Mouse (Mus musculus) MEL (cell line): ENCODE measurements around the gene Actc1. TPM values are rescaled to one million over a fixed set of nuclear protein-coding genes. Genes with fewer than 3 reads are reported as not detected.

Experiments used
- DNase-seq: peaks from one replicate; pipeline ENCODE4 v3.0.0; 2011; ENCODE audit warnings: low read depth, low spot score
- H3K27ac ChIP-seq: 2 replicates; pipeline ENCODE4 v1.5.1; 2012; ENCODE audit warnings: low read depth, mild to moderate bottlenecking, control low read depth, low read length, moderate library complexity; ENCODE audit not compliant: control insufficient read depth
- H3K27me3 ChIP-seq, 2 experiments: fragments of 150-350 bp in 1 of 2; sonication (generic) in 1 of 2; 2 replicates each; pipeline ENCODE4 v1.6.1; 2012; ENCODE audit warnings: low read length in 2 of 2, mild to moderate bottlenecking in 2 of 2, improper control_type of control experiment in 1 of 2, moderate library complexity in 1 of 2; ENCODE audit not compliant: insufficient read depth in 2 of 2, control insufficient read depth in 1 of 2
- H3K36me3 ChIP-seq, 2 experiments: 2 replicates each; pipeline ENCODE4 v1.6.1; 2012 to 2014; ENCODE audit warnings: low read length in 2 of 2, improper control_type of control experiment in 1 of 2, inconsistent platforms in 1 of 2, mild to moderate bottlenecking in 1 of 2; ENCODE audit not compliant: insufficient read depth in 2 of 2, control insufficient read depth in 1 of 2
- H3K4me1 ChIP-seq, 2 experiments: fragments of 150-350 bp in 1 of 2; sonication (generic) in 1 of 2; 2 replicates each; pipeline ENCODE4 v1.6.1; 2012; ENCODE audit warnings: low read length in 2 of 2, improper control_type of control experiment in 1 of 2, mild to moderate bottlenecking in 1 of 2; ENCODE audit not compliant: insufficient read depth in 2 of 2, control insufficient read depth in 1 of 2
- H3K4me3 ChIP-seq, 2 experiments: fragments of 150-350 bp in 1 of 2; sonication (generic) in 1 of 2; 2 replicates each; pipeline ENCODE4 v1.5.1; 2012; ENCODE audit warnings: low read depth in 2 of 2, low read length in 2 of 2, mild to moderate bottlenecking in 2 of 2, moderate library complexity in 2 of 2, control low read depth in 1 of 2, improper control_type of control experiment in 1 of 2; ENCODE audit not compliant: control insufficient read depth in 1 of 2, insufficient read depth in 1 of 2
- H3K79me2 ChIP-seq: 2 replicates; pipeline ENCODE4 v1.6.1; 2012; ENCODE audit warnings: mild to moderate bottlenecking, low read length, moderate library complexity; ENCODE audit not compliant: control insufficient read depth, poor library complexity, insufficient read depth
- H3K9ac ChIP-seq: 2 replicates; pipeline ENCODE4 v1.6.1; 2012; ENCODE audit warnings: low read depth, mild to moderate bottlenecking, control low read depth, low read length, moderate library complexity; ENCODE audit not compliant: control insufficient read depth, poor library complexity, severe bottlenecking
- H3K9me3 ChIP-seq: fragments of 150-350 bp; sonication (generic); replicated peaks from 2 replicates; pipeline ENCODE4 v1.6.1; 2012; ENCODE audit warnings: mild to moderate bottlenecking, low read length, improper control_type of control experiment, moderate library complexity; ENCODE audit not compliant: insufficient read depth
- CHD2 ChIP-seq: IDR thresholded peaks from 2 replicates; pipeline ENCODE4 v1.6.1; 2011; ENCODE audit warnings: low read length, improper control_type of control experiment
- ELF1 ChIP-seq: IDR thresholded peaks from 2 replicates; pipeline ENCODE4 v1.6.1; 2014; ENCODE audit warnings: low read depth, mild to moderate bottlenecking, inconsistent platforms, low read length, improper control_type of control experiment, moderate library complexity
- GATA1 ChIP-seq: IDR thresholded peaks from 2 replicates; pipeline ENCODE4 v1.6.1; 2011; ENCODE audit warnings: low read depth, low read length, improper control_type of control experiment
- HCFC1 ChIP-seq: IDR thresholded peaks from 2 replicates; pipeline ENCODE4 v1.6.1; 2012; ENCODE audit warnings: low read depth, mild to moderate bottlenecking, inconsistent platforms, low read length, improper control_type of control experiment, moderate library complexity
- JUND ChIP-seq: IDR thresholded peaks from 2 replicates; pipeline ENCODE4 v1.6.1; 2011; ENCODE audit warnings: low read depth, mild to moderate bottlenecking, improper control_type of control experiment, low read length
- KAT2A ChIP-seq: conservative IDR thresholded peaks from 2 replicates; pipeline ENCODE4 v1.6.1; 2012; ENCODE audit warnings: low read depth, low read length, improper control_type of control experiment, inconsistent platforms
- MAFK ChIP-seq: IDR thresholded peaks from 2 replicates; pipeline ENCODE4 v1.6.1; 2011; ENCODE audit warnings: low read depth, mild to moderate bottlenecking, low read length, improper control_type of control experiment, borderline replicate concordance
- MAX ChIP-seq: IDR thresholded peaks from 2 replicates; pipeline ENCODE4 v1.6.1; 2011; ENCODE audit warnings: low read length, improper control_type of control experiment
- MAZ ChIP-seq: IDR thresholded peaks from 2 replicates; pipeline ENCODE4 v1.6.1; 2012; ENCODE audit warnings: low read depth, mild to moderate bottlenecking, inconsistent platforms, low read length, improper control_type of control experiment
- MXI1 ChIP-seq: IDR thresholded peaks from 2 replicates; pipeline ENCODE4 v1.6.1; 2011; ENCODE audit warnings: mild to moderate bottlenecking, low read depth, low read length, improper control_type of control experiment
- MYB ChIP-seq: IDR thresholded peaks from 2 replicates; pipeline ENCODE4 v1.6.1; 2011; ENCODE audit warnings: mild to moderate bottlenecking, low read depth, low read length, improper control_type of control experiment
- MYC ChIP-seq: IDR thresholded peaks from 2 replicates; pipeline ENCODE4 v1.6.1; 2011; ENCODE audit warnings: low read depth, mild to moderate bottlenecking, low read length, improper control_type of control experiment, moderate library complexity
- NELFE ChIP-seq: IDR thresholded peaks from 2 replicates; pipeline ENCODE4 v1.6.1; 2011; ENCODE audit warnings: low read depth, low read length, improper control_type of control experiment
- NRF1 ChIP-seq: IDR thresholded peaks from 2 replicates; pipeline ENCODE4 v1.6.1; 2014; ENCODE audit warnings: low read depth, mild to moderate bottlenecking, inconsistent platforms, low read length, improper control_type of control experiment, moderate library complexity; ENCODE audit not compliant: poor library complexity, insufficient read depth, severe bottlenecking
- POLR2A ChIP-seq, 2 experiments: IDR thresholded peaks; 2 replicates each; pipeline ENCODE4 v1.6.1; 2011 to 2012; ENCODE audit warnings: low read length in 2 of 2, mild to moderate bottlenecking in 2 of 2, control low read depth in 1 of 2, improper control_type of control experiment in 1 of 2, low read depth in 1 of 2, moderate library complexity in 1 of 2; ENCODE audit not compliant: control insufficient read depth in 1 of 2, insufficient read depth in 1 of 2, poor library complexity in 1 of 2
- RCOR1 ChIP-seq: IDR thresholded peaks from 2 replicates; pipeline ENCODE4 v1.6.1; 2012; ENCODE audit warnings: low read depth, mild to moderate bottlenecking, inconsistent platforms, low read length, improper control_type of control experiment
- TAL1 ChIP-seq: IDR thresholded peaks from 2 replicates; pipeline ENCODE4 v1.6.1; 2012; ENCODE audit warnings: mild to moderate bottlenecking, inconsistent platforms, low read length, moderate library complexity, mixed read lengths
- TCF12 ChIP-seq: IDR thresholded peaks from 2 replicates; pipeline ENCODE4 v1.6.1; 2014; ENCODE audit warnings: low read depth, mild to moderate bottlenecking, inconsistent platforms, low read length, improper control_type of control experiment, moderate library complexity
- UBTF ChIP-seq: IDR thresholded peaks from 2 replicates; pipeline ENCODE4 v1.6.1; 2012; ENCODE audit warnings: low read depth, mild to moderate bottlenecking, inconsistent platforms, low read length, improper control_type of control experiment, moderate library complexity, borderline replicate concordance; ENCODE audit not compliant: insufficient read depth
- USF1 ChIP-seq: IDR thresholded peaks from 2 replicates; pipeline ENCODE4 v1.6.1; 2014; ENCODE audit warnings: low read depth, mild to moderate bottlenecking, inconsistent platforms, low read length, improper control_type of control experiment, moderate library complexity
- USF2 ChIP-seq, 2 experiments: IDR thresholded peaks; 2 replicates each; pipeline ENCODE4 v1.6.1; 2011 to 2012; ENCODE audit warnings: improper control_type of control experiment in 2 of 2, low read length in 2 of 2, borderline replicate concordance in 1 of 2, inconsistent platforms in 1 of 2, low read depth in 1 of 2, mild to moderate bottlenecking in 1 of 2; ENCODE audit not compliant: insufficient read depth in 1 of 2
- polyA plus RNA-seq, 2 experiments: library from polyadenylated mRNA; stranded (reverse) in 1 of 2; unstranded in 1 of 2; fragments of >175 nt in 1 of 2; fragments of >200 nt in 1 of 2; gene quantifications; 2 replicates each; pipeline versions ENCODE4 v1.2.1 to v1.2.4; 2012; ENCODE audit warnings: low replicate concordance in 2 of 2, low read depth in 1 of 2; ENCODE audit not compliant: insufficient read length in 2 of 2, insufficient read depth in 1 of 2, missing spikeins in 1 of 2
- total RNA-seq: library from RNA; depleted of rRNA; stranded (reverse); fragments of 300-350 nt; gene quantifications from 2 replicates; pipeline ENCODE4 v1.2.3, GENCODE M21; 2012

Actc1 gene
- total and polyA plus RNA-seq, 3 experiments = not detected

- Histone ChIP-seq H3K9me3 (no peaks in the 10 kb centered on the region), H3K4me1 (no peaks in the 10 kb centered on the region), H3K36me3 (no peaks in the 10 kb centered on the region), H3K4me3 (no peak overlapping the region), H3K27me3 (no peaks in the 10 kb centered on the region; a peak in 1 of 4 replicates), H3K9ac (no peak overlapping the region), H3K27ac (no peak overlapping the region), H3K79me2 (no peaks in the 10 kb centered on the region)
- TF ChIP-seq MAX = no peak
- TF ChIP-seq MXI1 = no peak
- TF ChIP-seq MYB = no peak
- TF ChIP-seq MAZ = no peak
- no peak for TF ChIP-seq ELF1
- no peak for TF ChIP-seq USF2 (IDR thresholded peaks at IDR 0.05; ENCODE audit: borderline replicate concordance in 1 of 2, insufficient read depth in 1 of 2, low read depth in 1 of 2, low read length in 2 of 2)
- no peak for TF ChIP-seq POLR2A (IDR thresholded peaks at IDR 0.05; ENCODE audit: control insufficient read depth in 1 of 2, insufficient read depth in 1 of 2, low read depth in 1 of 2, low read length in 2 of 2, poor library complexity in 1 of 2)
- TF ChIP-seq TAL1 = no peak
- TF ChIP-seq UBTF = no peak
- no peak for TF ChIP-seq CHD2
- TF ChIP-seq NELFE = no peak
- no peak for TF ChIP-seq TCF12
- no peak for TF ChIP-seq GATA1
- no peak for TF ChIP-seq MYC
- no peak for TF ChIP-seq MAFK
- no peak for DNase-seq
Observed at GRCm38 (mm10) chr2:114054129-114054528, 781 bp upstream of the Actc1 start.

- no peak for DNase-seq
- no peaks in the 10 kb centered on the region for H3K9me3 ChIP-seq
- H3K27me3 ChIP-seq = no peaks in the 10 kb centered on the region; a peak in 1 of 4 replicates
- H3K4me1 ChIP-seq = no peaks in the 10 kb centered on the region
- H3K27ac ChIP-seq = no peak overlapping the region
- no peak for TF ChIP-seq RCOR1
- no peak for TF ChIP-seq HCFC1
- TF ChIP-seq MAX = no peak
- TF ChIP-seq MAZ = no peak
- TF ChIP-seq KAT2A = no peak
- no peak for TF ChIP-seq JUND
- no peak for TF ChIP-seq NRF1
- TF ChIP-seq USF1 = no peak
- no peaks in the 10 kb centered on the region for H3K79me2 ChIP-seq
- H3K9ac ChIP-seq = no peak overlapping the region
- no peak overlapping the region for H3K4me3 ChIP-seq
- no peaks in the 10 kb centered on the region for H3K36me3 ChIP-seq
Observed at GRCm38 (mm10) chr2:114051871-114052241, 1.5 kb downstream of the Actc1 start.
